Mouse (Mus musculus) heart, embryonic 15.5 days (tissue): ENCODE results near the gene Sox1. TPM values are rescaled to one million over a fixed set of nuclear protein-coding genes. Genes with fewer than 3 reads are reported as not detected.

Experiments
- ATAC-seq: fragments of 200-750 bp; cut with Nextera tagmentation; replicated peaks from 2 replicates; pipeline ENCODE4 v1.8.0; 2017; ENCODE audit warnings: low read depth, moderate TSS enrichment; ENCODE audit not compliant: insufficient number of reproducible peaks, insufficient read depth, low FRiP score
- H3K27ac ChIP-seq: fragments of 300-500 bp; sonication (generic); 2 replicates; pipeline ENCODE4 v1.5.1; 2015; ENCODE audit warnings: mild to moderate bottlenecking, inconsistent platforms
- H3K27me3 ChIP-seq: fragments of 300-500 bp; sonication (generic); 2 replicates; pipeline ENCODE4 v1.6.1; 2015; ENCODE audit warnings: inconsistent platforms
- H3K36me3 ChIP-seq: fragments of 300-500 bp; sonication (generic); 2 replicates; pipeline ENCODE4 v1.6.1; 2015; ENCODE audit warnings: mild to moderate bottlenecking, inconsistent platforms
- H3K4me1 ChIP-seq: fragments of 300-500 bp; sonication (generic); replicated peaks from 2 replicates; pipeline ENCODE4 v1.6.1; 2015; ENCODE audit warnings: inconsistent platforms
- H3K4me2 ChIP-seq: fragments of 300-500 bp; sonication (generic); 2 replicates; pipeline ENCODE4 v1.6.1; 2015; ENCODE audit warnings: inconsistent platforms, mild to moderate bottlenecking, moderate library complexity
- H3K4me3 ChIP-seq: fragments of 300-500 bp; sonication (generic); 2 replicates; pipeline ENCODE4 v1.5.1; 2015; ENCODE audit warnings: mild to moderate bottlenecking, inconsistent platforms
- H3K9ac ChIP-seq: fragments of 300-500 bp; sonication (generic); 2 replicates; pipeline ENCODE4 v1.6.1; 2015; ENCODE audit warnings: mild to moderate bottlenecking, inconsistent platforms
- H3K9me3 ChIP-seq: fragments of 300-500 bp; sonication (generic); replicated peaks from 2 replicates; pipeline ENCODE4 v1.6.1; 2016; ENCODE audit warnings: inconsistent platforms
- WGBS: fragments of 180-500 bp; shearing (Covaris S2); methylation state at CpG from one replicate; pipeline ENCODE4 v1.1.7; 2015; ENCODE audit warnings: mixed read lengths; 5-methylcytosine and 5-hydroxymethylcytosine counted together
- polyA plus RNA-seq: library from polyadenylated mRNA; unstranded; fragments of >200 nt; fragmentation: Nextera tagmentation; extraction: Ambion mirVana; gene quantifications from 2 replicates; pipeline ENCODE4 v1.2.1, GENCODE M21; 2015

Sox1 gene
- polyA plus RNA-seq, 1 experiment from 2014 or later: not detected

DNA sequence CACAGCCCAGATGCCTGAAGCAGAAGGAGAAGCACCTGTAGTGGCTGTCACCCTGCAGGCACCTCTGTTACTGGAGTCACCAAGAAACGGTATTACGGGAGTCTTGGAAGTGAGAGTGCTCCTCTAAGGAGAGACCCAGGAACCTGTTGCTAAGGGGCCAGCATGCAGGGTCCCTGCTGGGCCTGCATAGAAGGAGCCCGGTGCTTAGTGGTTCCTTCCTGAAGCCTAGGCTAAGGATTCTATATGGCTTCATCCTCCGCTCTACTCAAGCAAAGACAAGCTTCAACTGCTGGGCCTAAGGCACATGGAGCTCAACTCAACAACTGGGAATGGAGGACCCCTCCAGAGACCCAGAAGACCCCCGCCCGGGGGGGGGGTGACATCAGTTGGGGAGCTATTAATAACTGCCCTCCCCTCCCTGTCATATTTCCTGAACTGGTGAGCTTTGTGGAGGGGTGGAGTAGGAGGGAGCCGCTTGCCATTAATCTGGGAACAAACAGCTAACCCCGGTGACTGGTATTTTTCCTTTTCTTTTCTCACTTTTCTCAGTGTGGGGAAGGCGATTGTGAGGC is 34.6 kb downstream of the Sox1 start:
- Histone ChIP-seq H3K27me3 (peaks cover 100% of the 10 kb centered on the region), H3K9me3 (no peaks in the 10 kb centered on the region), H3K4me1 (peaks cover 23% of the 10 kb centered on the region), H3K9ac (no peak overlapping the region), H3K36me3 (no peaks in the 10 kb centered on the region), H3K27ac (no peak overlapping the region), H3K4me3 (peak overlapping the region; percentile 26; the same call in 1 of the 2 replicates), H3K4me2 (peak overlapping the region; percentile 48; the same call in 1 of the 2 replicates)
- 11% methylated on average over 9 of the region's 9 CpGs for WGBS
- ATAC-seq: no peak

DNA sequence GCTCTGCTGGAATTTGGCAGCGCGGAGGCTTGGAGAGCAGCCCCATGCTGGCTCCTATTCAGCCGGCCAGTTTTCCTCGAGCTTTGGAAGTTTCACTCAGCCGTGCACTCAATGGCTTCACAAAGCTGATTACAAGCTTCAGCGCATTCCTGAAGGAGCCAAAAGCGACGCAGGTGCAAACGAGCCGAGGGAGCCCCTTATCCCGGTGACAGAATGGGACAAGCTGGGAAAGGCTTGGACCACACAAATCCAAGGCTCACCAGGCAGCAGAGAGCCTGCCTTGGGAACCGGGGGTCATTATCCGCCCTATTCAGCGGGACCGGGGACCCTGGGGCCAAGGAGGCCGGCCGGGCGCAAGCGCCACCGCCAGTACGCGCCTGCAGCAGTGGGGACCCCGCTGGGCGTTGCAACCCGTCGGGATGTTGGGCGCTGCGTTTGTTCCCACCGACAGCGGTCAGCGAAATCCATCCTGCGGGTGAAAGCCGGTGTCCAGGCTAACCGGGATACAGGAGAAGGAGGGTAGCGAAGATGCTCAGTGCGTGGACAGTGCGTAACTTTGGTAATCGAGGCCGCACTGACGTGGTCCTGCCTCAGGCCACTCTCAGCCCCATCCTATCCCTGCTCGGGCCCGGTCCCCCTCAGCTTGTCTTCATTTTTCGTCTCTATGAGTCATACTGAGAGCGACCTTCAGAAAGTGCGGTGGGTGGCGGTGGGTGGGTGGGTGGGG is 35.2 kb downstream of the Sox1 start:
- WGBS: 2% methylated on average over 46 of the region's 46 CpGs
- Histone ChIP-seq H3K4me2 (peak overlapping the region; percentile 48), H3K9me3 (no peaks in the 10 kb centered on the region), H3K9ac (no peak overlapping the region), H3K4me3 (peak overlapping the region; percentile 26), H3K27ac (no peak overlapping the region), H3K4me1 (peaks cover 23% of the 10 kb centered on the region), H3K36me3 (no peaks in the 10 kb centered on the region), H3K27me3 (peaks cover 96% of the 10 kb centered on the region)
- ATAC-seq: no peak

GRCm38 (mm10) chr8:12430900-12431737 is 36.0 kb downstream of the Sox1 start:
- Histone ChIP-seq H3K27me3 (peaks cover 96% of the 10 kb centered on the region), H3K4me3 (peak overlapping the region; percentile 26), H3K4me2 (peak overlapping the region; percentile 48), H3K4me1 (peaks cover 23% of the 10 kb centered on the region), H3K27ac (no peak overlapping the region), H3K9me3 (no peaks in the 10 kb centered on the region), H3K9ac (no peak overlapping the region; the same call in 1 of the 2 replicates), H3K36me3 (no peaks in the 10 kb centered on the region)
- no peak for ATAC-seq
- WGBS: 3% methylated on average over 51 of the region's 51 CpGs

GRCm38 (mm10) chr8:12431738-12432055 is 36.6 kb downstream of the Sox1 start:
- no peak overlapping the region for H3K9ac ChIP-seq
- H3K27me3 ChIP-seq: peaks cover 90% of the 10 kb centered on the region
- H3K4me2 ChIP-seq: no peak overlapping the region
- no peak overlapping the region for H3K4me3 ChIP-seq
- no peak overlapping the region for H3K27ac ChIP-seq
- no peaks in the 10 kb centered on the region for H3K9me3 ChIP-seq
- WGBS: 51% methylated on average over 6 of the region's 6 CpGs
- ATAC-seq: no peak
- H3K36me3 ChIP-seq: no peaks in the 10 kb centered on the region
- peaks cover 23% of the 10 kb centered on the region for H3K4me1 ChIP-seq

DNA sequence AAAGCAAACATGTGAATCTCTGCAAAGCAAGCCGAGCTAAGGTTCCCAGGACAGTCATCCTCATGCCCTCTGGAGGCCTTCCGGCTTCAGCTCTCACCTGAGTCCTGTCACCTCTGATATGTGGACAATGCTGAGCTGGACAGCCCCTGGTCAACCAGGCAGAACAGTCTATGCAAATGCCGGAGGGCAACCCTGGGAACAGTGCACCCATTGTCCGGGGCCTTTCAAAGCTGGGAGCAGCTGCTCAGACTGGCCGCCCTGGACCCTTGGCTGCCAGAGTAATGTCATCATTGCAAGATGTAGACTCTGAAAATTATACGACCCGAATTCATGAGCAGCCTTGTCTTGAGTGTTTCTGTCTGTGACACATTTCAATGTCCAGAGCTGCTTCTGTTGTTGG is 37.5 kb downstream of the Sox1 start:
- Histone ChIP-seq H3K9me3 (no peaks in the 10 kb centered on the region), H3K4me1 (peaks cover 23% of the 10 kb centered on the region), H3K4me2 (no peak overlapping the region), H3K27me3 (peaks cover 90% of the 10 kb centered on the region), H3K9ac (no peak overlapping the region), H3K36me3 (no peaks in the 10 kb centered on the region), H3K4me3 (no peak overlapping the region), H3K27ac (no peak overlapping the region)
- ATAC-seq: no peak
- WGBS: 59% methylated on average over 7 of the region's 7 CpGs

DNA sequence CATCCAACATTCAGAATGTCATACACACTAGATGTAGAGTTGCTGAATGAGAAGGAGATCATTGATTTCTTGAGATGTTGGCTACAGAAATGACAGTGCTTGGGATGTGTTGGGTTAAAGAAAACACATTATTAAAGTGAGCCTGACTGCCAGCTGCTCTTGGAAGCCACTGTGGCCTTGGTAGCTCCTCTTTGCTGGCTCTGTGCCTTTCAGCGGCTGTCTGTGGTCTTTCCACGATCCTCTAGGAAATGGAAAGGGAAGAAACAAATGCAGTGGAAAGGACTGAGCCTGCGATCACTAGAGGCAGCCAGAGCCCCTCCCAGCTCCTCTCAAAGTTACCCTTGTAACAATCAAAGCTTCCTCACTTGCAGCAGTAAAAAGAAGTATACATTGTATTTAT is 39.7 kb downstream of the Sox1 start:
- H3K4me1 ChIP-seq: peaks cover 15% of the 10 kb centered on the region
- no peaks in the 10 kb centered on the region for H3K36me3 ChIP-seq
- H3K9me3 ChIP-seq: no peaks in the 10 kb centered on the region
- peaks cover 72% of the 10 kb centered on the region for H3K27me3 ChIP-seq
- H3K4me2 ChIP-seq: no peak overlapping the region
- no peak for ATAC-seq
- no peak overlapping the region for H3K27ac ChIP-seq
- H3K9ac ChIP-seq: no peak overlapping the region
- WGBS: 56% methylated on average over 3 of the region's 3 CpGs
- no peak overlapping the region for H3K4me3 ChIP-seq

DNA sequence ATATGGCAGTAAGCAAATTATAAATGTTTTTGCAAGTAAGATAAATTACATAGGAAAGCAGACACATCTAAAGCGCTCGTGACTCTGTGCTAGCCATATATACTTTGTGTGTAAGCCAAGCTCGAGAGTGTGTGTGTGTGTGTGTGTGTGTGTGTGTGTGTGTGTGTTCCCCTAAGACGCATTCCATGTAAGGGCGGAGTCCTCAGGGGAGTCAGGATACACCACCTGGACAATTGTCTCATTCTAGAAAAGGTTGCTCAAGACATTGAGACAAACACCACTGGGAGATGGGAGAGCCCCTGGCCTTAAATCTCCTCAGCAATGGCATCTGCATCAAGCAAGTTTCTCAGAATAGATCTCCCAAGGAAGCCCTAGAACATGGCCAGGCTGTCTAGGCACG is 42.9 kb downstream of the Sox1 start:
- ATAC-seq: no peak
- Histone ChIP-seq H3K4me1 (no peaks in the 10 kb centered on the region), H3K9me3 (no peaks in the 10 kb centered on the region), H3K27ac (no peak overlapping the region), H3K27me3 (peaks cover 39% of the 10 kb centered on the region), H3K36me3 (no peaks in the 10 kb centered on the region), H3K4me2 (no peak overlapping the region), H3K9ac (no peak overlapping the region), H3K4me3 (no peak overlapping the region)
- 79% methylated on average over 6 of the region's 6 CpGs for WGBS

- Histone ChIP-seq H3K9ac (no peak overlapping the region), H3K9me3 (no peaks in the 10 kb centered on the region), H3K4me3 (no peak overlapping the region), H3K27ac (no peak overlapping the region), H3K27me3 (peaks cover 30% of the 10 kb centered on the region), H3K36me3 (no peaks in the 10 kb centered on the region), H3K4me2 (no peak overlapping the region), H3K4me1 (no peaks in the 10 kb centered on the region)
- no peak for ATAC-seq
- 25% methylated on average over 4 of the region's 4 CpGs for WGBS
These were observed 43.9 kb downstream of the Sox1 start for GRCm38 (mm10) chr8:12439044-12439443.

DNA sequence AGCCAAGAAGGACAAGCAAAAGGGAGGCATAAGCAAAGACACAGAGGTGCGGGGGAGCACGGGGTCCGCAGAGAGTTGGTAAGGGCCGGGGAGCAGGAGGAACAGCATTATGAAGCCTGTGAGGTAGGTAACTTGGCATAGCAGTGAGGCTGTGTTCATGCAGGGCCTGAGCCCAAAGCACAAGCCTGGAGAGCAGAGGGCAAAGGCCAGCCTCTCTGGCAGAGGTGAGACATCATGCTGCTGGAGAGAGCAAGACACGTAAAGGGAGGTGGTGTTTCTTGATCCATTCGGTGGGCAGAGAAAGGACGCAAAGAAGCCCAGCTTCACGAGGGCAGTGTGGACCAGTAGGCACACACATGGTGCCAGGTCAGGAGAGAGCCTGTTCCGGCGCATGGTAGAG is 44.8 kb downstream of the Sox1 start:
- no peaks in the 10 kb centered on the region for H3K4me1 ChIP-seq
- H3K27ac ChIP-seq: no peak overlapping the region
- peaks cover 32% of the 10 kb centered on the region for H3K27me3 ChIP-seq
- H3K4me2 ChIP-seq: no peak overlapping the region
- no peaks in the 10 kb centered on the region for H3K9me3 ChIP-seq
- WGBS: 84% methylated on average over 10 of the region's 10 CpGs
- no peak for ATAC-seq
- H3K36me3 ChIP-seq: no peaks in the 10 kb centered on the region
- no peak overlapping the region for H3K4me3 ChIP-seq
- H3K9ac ChIP-seq: no peak overlapping the region

DNA sequence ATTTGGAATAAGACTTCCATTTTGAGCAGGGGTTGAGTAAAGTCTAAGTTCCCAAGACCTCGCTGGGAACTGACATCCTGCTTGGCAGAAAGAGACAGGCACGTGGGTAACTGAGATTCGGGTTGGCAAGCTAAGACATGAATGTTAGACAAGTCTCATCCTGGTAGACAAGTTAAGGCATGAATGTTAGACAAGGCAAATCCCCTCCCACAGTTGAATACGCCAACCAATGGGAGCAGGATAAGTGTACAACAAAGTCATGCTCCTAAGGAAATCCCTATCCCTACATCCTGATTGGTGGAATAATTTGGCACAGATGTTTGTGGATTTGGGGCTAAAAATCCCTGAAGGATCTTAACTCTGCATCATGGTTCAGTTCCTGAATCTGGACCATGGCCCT is 45.9 kb downstream of the Sox1 start:
- no peak for ATAC-seq
- WGBS: 86% methylated on average over 4 of the region's 4 CpGs
- no peak overlapping the region for H3K4me3 ChIP-seq
- peaks cover 2% of the 10 kb centered on the region; the same call in 1 of the 2 replicates for H3K4me1 ChIP-seq
- peaks cover 32% of the 10 kb centered on the region for H3K27me3 ChIP-seq
- H3K4me2 ChIP-seq: no peak overlapping the region
- no peak overlapping the region for H3K27ac ChIP-seq
- H3K36me3 ChIP-seq: no peaks in the 10 kb centered on the region
- H3K9me3 ChIP-seq: no peaks in the 10 kb centered on the region
- H3K9ac ChIP-seq: no peak overlapping the region

DNA sequence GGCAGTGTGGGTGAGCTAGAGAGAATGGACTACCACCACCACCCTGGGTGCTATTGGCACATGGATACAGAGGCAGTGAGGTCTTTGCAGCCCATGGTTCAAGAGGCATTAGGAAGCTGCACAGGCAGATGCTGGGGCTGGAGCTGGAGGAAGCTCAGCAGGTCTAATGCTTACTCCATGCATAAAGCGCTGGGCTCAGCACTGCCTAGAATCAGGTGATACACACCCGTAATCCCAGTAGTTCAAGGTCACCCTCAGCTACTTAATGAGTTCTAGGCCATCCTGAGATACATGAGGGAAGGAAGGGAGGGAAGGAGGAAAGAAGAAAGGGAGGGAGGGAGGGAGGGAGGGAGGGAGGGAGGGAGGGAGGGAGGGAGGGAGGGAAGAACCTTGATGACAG is 50.2 kb downstream of the Sox1 start:
- Histone ChIP-seq H3K4me2 (no peak overlapping the region), H3K9me3 (no peaks in the 10 kb centered on the region), H3K4me1 (peaks cover 6% of the 10 kb centered on the region; the same call in 1 of the 2 replicates), H3K36me3 (no peaks in the 10 kb centered on the region), H3K4me3 (no peak overlapping the region), H3K27me3 (peaks cover 47% of the 10 kb centered on the region), H3K9ac (no peak overlapping the region), H3K27ac (no peak overlapping the region)
- no peak for ATAC-seq
- 54% methylated on average over 2 of the region's 2 CpGs for WGBS
